Mouse (Mus musculus) neural tube, embryonic 11.5 days (tissue): ENCODE results near the gene Nfil3. TPM values are rescaled to one million over a fixed set of nuclear protein-coding genes. Genes with fewer than 3 reads are reported as not detected.

Experiments used
- ATAC-seq: fragments of 200-750 bp; cut with Nextera tagmentation; 2 replicates; pipeline ENCODE4 v1.8.0; 2017; ENCODE audit warnings: moderate number of reproducible peaks, mild to moderate bottlenecking, moderate TSS enrichment, moderate library complexity; ENCODE audit not compliant: insufficient read depth, low FRiP score, low TSS enrichment
- DNase-seq: peaks from one replicate; pipeline ENCODE4 v3.0.0-alpha.2; 2015; ENCODE audit warnings: low spot score
- H3K27ac ChIP-seq: fragments of 300-500 bp; sonication (generic); 2 replicates; pipeline ENCODE4 v1.5.1; 2014; ENCODE audit warnings: low read depth, mild to moderate bottlenecking, low read length
- H3K27me3 ChIP-seq: fragments of 300-500 bp; sonication (generic); 2 replicates; pipeline ENCODE4 v1.6.1; 2014; ENCODE audit warnings: mild to moderate bottlenecking, low read length, mixed read lengths; ENCODE audit not compliant: control insufficient read depth, insufficient read depth
- H3K36me3 ChIP-seq: fragments of 300-500 bp; sonication (generic); 2 replicates; pipeline ENCODE4 v1.6.1; 2014; ENCODE audit warnings: mild to moderate bottlenecking, low read length, moderate library complexity, mixed read lengths; ENCODE audit not compliant: control insufficient read depth, insufficient read depth
- H3K4me1 ChIP-seq: fragments of 300-500 bp; sonication (generic); 2 replicates; pipeline ENCODE4 v1.6.1; 2014; ENCODE audit warnings: low read length, mixed read lengths; ENCODE audit not compliant: control insufficient read depth, insufficient read depth
- H3K4me2 ChIP-seq: fragments of 300-500 bp; sonication (generic); 2 replicates; pipeline ENCODE4 v1.6.1; 2014; ENCODE audit warnings: low read depth, mild to moderate bottlenecking, moderate library complexity
- H3K4me3 ChIP-seq: fragments of 300-500 bp; sonication (generic); 2 replicates; pipeline ENCODE4 v1.5.1; 2014; ENCODE audit warnings: low read depth, low read length
- H3K9ac ChIP-seq: fragments of 300-500 bp; sonication (generic); 2 replicates; pipeline ENCODE4 v1.6.1; 2014; ENCODE audit warnings: mild to moderate bottlenecking, low read length
- H3K9me3 ChIP-seq: fragments of 300-500 bp; sonication (generic); 2 replicates; pipeline ENCODE4 v1.6.1; 2016; ENCODE audit warnings: low read length; ENCODE audit not compliant: control insufficient read depth
- WGBS: fragments of 180-500 bp; shearing (Covaris S2); extraction: QIAGEN DNeasy Blood & Tissue Kit; methylation state at CpG from one replicate; pipeline ENCODE4 v1.1.7; 2014; 5-methylcytosine and 5-hydroxymethylcytosine counted together
- polyA plus RNA-seq: library from polyadenylated mRNA; unstranded; fragments of >200 nt; fragmentation: Nextera tagmentation; extraction: Ambion mirVana; gene quantifications from 2 replicates; pipeline ENCODE4 v1.2.1, GENCODE M21; 2014

The Nfil3 gene
- polyA plus RNA-seq, 1 experiment from 2014 or later = 30.4 TPM

GRCm38 (mm10) chr13:53007781-53008180 is 26.9 kb upstream of the Nfil3 start:
- Histone ChIP-seq H3K4me1 (no peaks in the 10 kb centered on the region), H3K9ac (no peak overlapping the region), H3K27me3 (no peaks in the 10 kb centered on the region), H3K4me2 (no peak overlapping the region), H3K27ac (no peak overlapping the region), H3K36me3 (no peaks in the 10 kb centered on the region), H3K4me3 (no peak overlapping the region), H3K9me3 (no peaks in the 10 kb centered on the region)
- 93% methylated on average over 3 of the region's 3 CpGs for WGBS
- DNase-seq (no peak), ATAC-seq (no peak)

DNA sequence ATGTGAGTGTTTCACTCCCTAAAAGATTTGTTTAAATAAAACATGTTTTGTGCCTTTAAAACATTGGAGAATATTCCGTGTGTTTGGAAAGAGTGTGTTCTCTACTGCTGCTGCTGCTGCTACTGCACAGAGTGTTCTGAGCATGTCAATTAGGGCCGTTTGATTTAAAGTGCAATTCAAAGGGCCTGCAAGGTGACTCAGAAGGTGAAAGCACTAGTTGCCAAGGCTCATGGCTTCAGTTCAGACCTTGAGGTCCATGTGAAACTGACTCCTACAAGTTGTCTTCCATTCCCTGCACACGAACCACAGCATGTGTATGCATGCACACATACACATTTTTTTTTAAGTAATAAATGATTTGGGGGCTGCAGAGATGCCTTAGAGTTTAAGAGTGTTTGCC is 22.4 kb upstream of the Nfil3 start:
- Histone ChIP-seq H3K9me3 (no peaks in the 10 kb centered on the region), H3K27ac (no peak overlapping the region), H3K9ac (no peak overlapping the region), H3K4me3 (no peak overlapping the region), H3K36me3 (no peaks in the 10 kb centered on the region), H3K4me1 (no peaks in the 10 kb centered on the region), H3K27me3 (no peaks in the 10 kb centered on the region), H3K4me2 (no peak overlapping the region)
- ATAC-seq = no peak
- 60% methylated on average over 3 of the region's 3 CpGs for WGBS
- no peak for DNase-seq

DNA sequence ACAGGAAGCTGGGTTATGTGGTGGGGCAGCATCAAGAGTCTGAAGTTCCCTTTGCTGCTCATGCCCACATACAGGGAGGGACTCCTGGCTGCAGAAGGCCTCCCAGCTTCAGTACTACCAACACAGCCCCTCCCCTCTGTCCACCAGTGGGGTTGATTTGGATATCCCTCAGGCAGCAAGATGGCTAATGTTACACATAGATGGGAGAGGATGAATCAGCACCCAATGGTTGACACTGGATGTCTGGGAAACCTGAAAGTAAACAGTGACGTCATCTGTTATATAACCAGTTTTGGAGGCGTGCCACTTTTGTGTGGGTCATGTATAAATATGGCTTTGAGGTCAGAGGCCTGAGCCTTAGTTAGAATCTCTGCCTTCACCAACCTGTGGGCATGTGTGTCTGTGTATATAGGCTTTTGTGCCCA is 20.6 kb upstream of the Nfil3 start:
- 87% methylated on average over 2 of the region's 2 CpGs for WGBS
- no peak for ATAC-seq

GRCm38 (mm10) chr13:53000481-53000880 is 19.6 kb upstream of the Nfil3 start:
- Histone ChIP-seq H3K27me3 (no peaks in the 10 kb centered on the region), H3K36me3 (no peaks in the 10 kb centered on the region), H3K4me1 (no peaks in the 10 kb centered on the region), H3K4me3 (no peak overlapping the region), H3K9me3 (no peaks in the 10 kb centered on the region), H3K9ac (no peak overlapping the region), H3K4me2 (no peak overlapping the region), H3K27ac (no peak overlapping the region)
- no peak for ATAC-seq
- WGBS = 84% methylated on average over 2 of the region's 2 CpGs
- DNase-seq = no peak

More for the DNA sequence above, 20.6 kb upstream of the Nfil3 start:
- no peak overlapping the region for H3K4me3 ChIP-seq
- H3K27me3 ChIP-seq = no peaks in the 10 kb centered on the region
- H3K36me3 ChIP-seq = no peaks in the 10 kb centered on the region
- H3K9me3 ChIP-seq = no peaks in the 10 kb centered on the region
- no peak overlapping the region for H3K9ac ChIP-seq
- no peak overlapping the region for H3K4me2 ChIP-seq
- no peak overlapping the region for H3K27ac ChIP-seq
- no peak for DNase-seq
- no peaks in the 10 kb centered on the region for H3K4me1 ChIP-seq

- WGBS = 90% methylated on average over 10 of the region's 10 CpGs
- Histone ChIP-seq H3K27ac (no peak overlapping the region), H3K9me3 (no peaks in the 10 kb centered on the region), H3K4me1 (no peaks in the 10 kb centered on the region), H3K9ac (no peak overlapping the region), H3K27me3 (no peaks in the 10 kb centered on the region), H3K4me2 (no peak overlapping the region), H3K4me3 (no peak overlapping the region), H3K36me3 (no peaks in the 10 kb centered on the region)
- ATAC-seq (no peak), DNase-seq (no peak)
Measured at GRCm38 (mm10) chr13:52998541-52998940, 17.7 kb upstream of the Nfil3 start.

- no peak for DNase-seq
- no peak overlapping the region for H3K4me2 ChIP-seq
- H3K9me3 ChIP-seq = no peaks in the 10 kb centered on the region
- no peak overlapping the region for H3K4me3 ChIP-seq
- no peaks in the 10 kb centered on the region for H3K4me1 ChIP-seq
- ATAC-seq = no peak
- H3K27me3 ChIP-seq = no peaks in the 10 kb centered on the region
- 73% methylated on average over 2 of the region's 2 CpGs for WGBS
- no peak overlapping the region for H3K9ac ChIP-seq
- H3K36me3 ChIP-seq = no peaks in the 10 kb centered on the region
- H3K27ac ChIP-seq = no peak overlapping the region
Measured at GRCm38 (mm10) chr13:52997806-52998205, 16.9 kb upstream of the Nfil3 start.

DNA sequence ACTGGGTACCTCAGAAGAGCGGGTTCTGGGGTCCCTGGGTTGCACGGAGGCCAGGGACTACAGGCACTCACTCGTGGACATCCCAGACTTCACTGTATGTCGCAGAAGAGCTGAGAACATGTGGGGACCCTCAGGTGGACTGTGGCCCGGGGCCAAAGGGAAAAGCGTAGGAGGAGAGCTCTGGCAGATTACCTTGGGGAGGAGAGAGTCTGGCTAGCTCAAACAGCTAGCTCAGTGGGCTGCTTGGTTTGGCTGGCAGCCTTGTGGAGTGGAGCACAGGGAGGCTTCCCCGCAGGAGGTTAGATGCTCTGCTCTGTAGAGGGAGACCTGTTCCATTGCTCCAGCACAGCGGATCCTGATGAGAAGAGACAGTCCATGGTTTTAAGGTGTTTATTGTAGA is 15.3 kb upstream of the Nfil3 start:
- 83% methylated on average over 8 of the region's 8 CpGs for WGBS
- Histone ChIP-seq H3K27me3 (no peaks in the 10 kb centered on the region), H3K36me3 (no peaks in the 10 kb centered on the region), H3K4me3 (no peak overlapping the region), H3K27ac (no peak overlapping the region), H3K4me2 (no peak overlapping the region), H3K9ac (no peak overlapping the region), H3K4me1 (no peaks in the 10 kb centered on the region), H3K9me3 (no peaks in the 10 kb centered on the region)
- DNase-seq (no peak), ATAC-seq (no peak)

DNA sequence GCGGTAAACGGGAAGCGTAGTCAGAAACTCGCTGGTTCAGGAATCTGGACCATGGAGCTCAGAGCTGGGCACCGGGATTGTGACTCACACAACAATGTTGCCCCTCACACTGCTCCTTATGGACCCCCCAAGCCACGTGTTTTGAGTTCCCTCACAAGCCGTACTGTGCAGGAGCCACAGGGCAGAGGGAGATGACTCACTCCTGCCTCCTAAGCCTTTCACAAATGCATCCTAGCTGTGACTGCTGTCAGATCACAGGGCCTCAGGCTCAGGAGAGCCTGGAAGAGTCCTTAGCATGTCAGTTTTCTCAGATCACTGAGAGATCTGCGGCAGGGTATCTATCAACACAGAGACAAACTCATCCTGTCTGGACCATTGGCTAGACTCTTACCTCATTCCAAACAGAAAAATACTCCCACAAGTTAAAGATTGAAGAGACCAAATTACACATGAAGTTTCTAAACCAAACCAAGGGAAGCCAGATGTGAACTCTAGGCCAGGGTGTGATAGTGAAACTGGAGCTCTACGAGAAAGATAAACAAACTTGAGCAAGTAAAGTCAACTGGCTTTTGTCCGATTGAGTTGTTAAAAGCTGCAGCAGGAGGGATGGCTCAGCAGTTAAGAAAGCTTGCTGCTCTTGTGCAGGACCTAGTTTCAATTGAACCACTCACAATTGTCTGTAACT is 13.5 kb upstream of the Nfil3 start:
- no peak for ATAC-seq
- Histone ChIP-seq H3K9ac (no peak overlapping the region), H3K9me3 (no peaks in the 10 kb centered on the region), H3K27ac (no peak overlapping the region), H3K4me2 (no peak overlapping the region), H3K4me1 (no peaks in the 10 kb centered on the region), H3K27me3 (no peaks in the 10 kb centered on the region), H3K4me3 (no peak overlapping the region), H3K36me3 (no peaks in the 10 kb centered on the region)
- WGBS = 71% methylated on average over 10 of the region's 10 CpGs
- no peak for DNase-seq

- H3K36me3 ChIP-seq = no peaks in the 10 kb centered on the region
- DNase-seq (peak; percentile 26), ATAC-seq (no peak)
- WGBS = 54% methylated on average over 9 of the region's 9 CpGs
- no peak overlapping the region for H3K27ac ChIP-seq
- H3K9me3 ChIP-seq = no peaks in the 10 kb centered on the region
- no peaks in the 10 kb centered on the region for H3K27me3 ChIP-seq
- H3K4me3 ChIP-seq = no peak overlapping the region
- H3K9ac ChIP-seq = no peak overlapping the region
- no peaks in the 10 kb centered on the region for H3K4me1 ChIP-seq
- H3K4me2 ChIP-seq = no peak overlapping the region
Measured at GRCm38 (mm10) chr13:52990139-52990538, 9.3 kb upstream of the Nfil3 start.
